Mouse (Mus musculus): ENCODE measurements around the gene Rhbdd1. TPM values are rescaled to one million over a fixed set of nuclear protein-coding genes. Genes with fewer than 3 reads are reported as not detected.
A peak's percentile ranks its signal among the peaks of the same experiment; 100 is the strongest.

Rhbdd1 gene
- polyA plus RNA-seq, 1 experiment: 0.15 TPM

DNA sequence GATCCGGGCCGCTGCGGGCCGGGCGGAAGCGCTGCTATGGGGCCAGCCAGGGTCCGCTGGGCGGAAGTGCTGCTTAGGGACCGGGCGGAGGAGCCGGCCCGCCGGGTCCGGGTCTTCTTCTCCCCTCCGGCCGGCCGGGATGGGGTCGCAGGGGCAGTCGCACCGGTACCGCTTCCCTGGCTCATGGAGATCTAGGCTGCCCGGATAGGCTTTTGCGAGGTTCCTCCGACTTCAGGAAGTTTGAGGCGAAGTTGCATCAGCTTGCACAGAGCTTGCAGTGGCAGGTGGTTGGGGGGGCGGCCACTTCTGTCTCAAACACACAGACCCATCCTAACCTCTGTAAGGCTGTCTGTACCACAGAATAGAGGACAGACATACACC, 484 bp downstream of the Rhbdd1 start:
- Histone ChIP-seq H3K4me1 (ENCODE audit: control insufficient read depth) (peaks cover 33% of the 10 kb centered on the region), H3K27me3 (ENCODE audit: control insufficient read depth) (peaks cover 21% of the 10 kb centered on the region), H3K9me3 (ENCODE audit: control insufficient read depth, low read length) (no peaks in the 10 kb centered on the region), H3K4me3 (replicated peaks) (peak overlapping the region; percentile 97), H3K36me3 (ENCODE audit: control insufficient read depth) (peaks cover 9% of the 10 kb centered on the region)
- TF ChIP-seq GATA1 (IDR thresholded peaks at IDR 0.05; ENCODE audit: low read length): no peak
- no peak for TF ChIP-seq TAL1 (IDR thresholded peaks at IDR 0.05; ENCODE audit: low read length)

- H3K27me3 ChIP-seq (ENCODE audit: control insufficient read depth): no peaks in the 10 kb centered on the region
- peaks cover 33% of the 10 kb centered on the region for H3K4me1 ChIP-seq (ENCODE audit: control insufficient read depth)
- no peaks in the 10 kb centered on the region for H3K9me3 ChIP-seq (ENCODE audit: control insufficient read depth, low read length)
- no peak overlapping the region for H3K4me3 ChIP-seq (replicated peaks)
- TF ChIP-seq GATA1 (IDR thresholded peaks at IDR 0.05; ENCODE audit: low read length) (no peak), TAL1 (IDR thresholded peaks at IDR 0.05; ENCODE audit: low read length) (no peak)
- peaks cover 9% of the 10 kb centered on the region for H3K36me3 ChIP-seq (ENCODE audit: control insufficient read depth)
These were observed 4.2 kb downstream of the Rhbdd1 start for GRCm38 (mm10) chr1:82320456-82320855.

GRCm38 (mm10) chr1:82320864-82321263, 4.6 kb downstream of the Rhbdd1 start:
- H3K4me1 ChIP-seq (ENCODE audit: control insufficient read depth): peaks cover 31% of the 10 kb centered on the region
- no peaks in the 10 kb centered on the region for H3K9me3 ChIP-seq (ENCODE audit: control insufficient read depth, low read length)
- no peaks in the 10 kb centered on the region for H3K27me3 ChIP-seq (ENCODE audit: control insufficient read depth)
- no peak overlapping the region for H3K4me3 ChIP-seq (replicated peaks)
- TF ChIP-seq TAL1 (IDR thresholded peaks at IDR 0.05; ENCODE audit: low read length) (no peak), GATA1 (IDR thresholded peaks at IDR 0.05; ENCODE audit: low read length) (no peak)
- peaks cover 9% of the 10 kb centered on the region for H3K36me3 ChIP-seq (ENCODE audit: control insufficient read depth)

DNA sequence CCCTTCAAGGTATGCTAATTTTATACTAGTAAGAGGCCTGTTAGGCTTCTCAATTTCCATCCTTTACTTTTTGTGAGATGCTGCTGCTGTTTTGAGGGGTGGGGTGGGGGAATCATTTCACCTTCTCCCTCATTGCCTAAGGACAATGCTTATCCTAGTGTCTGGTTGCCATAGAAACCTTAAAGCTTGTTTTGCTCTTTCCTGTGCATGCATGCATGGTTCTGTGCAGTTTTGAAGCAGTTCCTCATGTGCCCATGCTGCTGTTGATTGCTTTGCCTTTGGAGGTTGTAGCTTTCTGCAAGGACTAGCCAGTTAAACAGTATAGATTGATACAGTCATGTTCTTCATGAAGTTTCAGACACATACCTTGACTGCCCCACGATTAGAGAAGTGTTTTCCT, 5.2 kb downstream of the Rhbdd1 start:
- H3K27me3 ChIP-seq (ENCODE audit: control insufficient read depth): no peaks in the 10 kb centered on the region
- H3K36me3 ChIP-seq (ENCODE audit: control insufficient read depth): peaks cover 9% of the 10 kb centered on the region
- no peak for TF ChIP-seq TAL1 (IDR thresholded peaks at IDR 0.05; ENCODE audit: low read length)
- TF ChIP-seq GATA1 (IDR thresholded peaks at IDR 0.05; ENCODE audit: low read length): no peak
- no peaks in the 10 kb centered on the region for H3K9me3 ChIP-seq (ENCODE audit: control insufficient read depth, low read length)
- H3K4me1 ChIP-seq (ENCODE audit: control insufficient read depth): peaks cover 27% of the 10 kb centered on the region
- no peak overlapping the region for H3K4me3 ChIP-seq (replicated peaks)

- Histone ChIP-seq H3K9me3 (ENCODE audit: control insufficient read depth, low read length) (no peaks in the 10 kb centered on the region), H3K36me3 (ENCODE audit: control insufficient read depth) (peaks cover 9% of the 10 kb centered on the region), H3K4me3 (replicated peaks) (no peak overlapping the region), H3K4me1 (ENCODE audit: control insufficient read depth) (peaks cover 20% of the 10 kb centered on the region), H3K27me3 (ENCODE audit: control insufficient read depth) (no peaks in the 10 kb centered on the region)
- TF ChIP-seq GATA1 (IDR thresholded peaks at IDR 0.05; ENCODE audit: low read length) (no peak), TAL1 (IDR thresholded peaks at IDR 0.05; ENCODE audit: low read length) (no peak)
These were observed 8.0 kb downstream of the Rhbdd1 start for GRCm38 (mm10) chr1:82324131-82324785.

DNA sequence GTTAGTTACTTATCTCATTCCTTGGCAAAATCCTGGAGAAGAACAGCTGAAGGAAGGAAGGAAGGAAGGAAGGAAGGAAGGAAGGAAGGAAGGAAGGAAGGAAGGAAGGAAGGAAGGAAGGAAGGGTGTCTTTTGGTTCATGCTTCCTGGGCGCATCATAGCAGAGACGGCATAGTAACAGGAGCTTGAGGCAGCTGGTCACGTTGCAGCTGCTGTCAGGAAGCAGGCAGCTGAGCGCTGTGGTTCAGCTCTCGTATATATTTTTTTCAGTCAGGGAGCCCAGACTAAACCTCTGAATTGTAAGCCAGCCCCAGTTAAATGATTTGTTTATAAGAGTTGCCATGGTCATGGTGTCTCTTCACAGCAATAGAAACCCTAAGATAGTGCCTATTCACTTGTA, 9.9 kb downstream of the Rhbdd1 start:
- Histone ChIP-seq H3K36me3 (ENCODE audit: control insufficient read depth) (peaks cover 3% of the 10 kb centered on the region), H3K9me3 (ENCODE audit: control insufficient read depth, low read length) (no peaks in the 10 kb centered on the region), H3K4me3 (replicated peaks) (no peak overlapping the region), H3K4me1 (ENCODE audit: control insufficient read depth) (peaks cover 13% of the 10 kb centered on the region), H3K27me3 (ENCODE audit: control insufficient read depth) (no peaks in the 10 kb centered on the region)
- no peak for TF ChIP-seq GATA1 (IDR thresholded peaks at IDR 0.05; ENCODE audit: low read length)
- no peak for TF ChIP-seq TAL1 (IDR thresholded peaks at IDR 0.05; ENCODE audit: low read length)

DNA sequence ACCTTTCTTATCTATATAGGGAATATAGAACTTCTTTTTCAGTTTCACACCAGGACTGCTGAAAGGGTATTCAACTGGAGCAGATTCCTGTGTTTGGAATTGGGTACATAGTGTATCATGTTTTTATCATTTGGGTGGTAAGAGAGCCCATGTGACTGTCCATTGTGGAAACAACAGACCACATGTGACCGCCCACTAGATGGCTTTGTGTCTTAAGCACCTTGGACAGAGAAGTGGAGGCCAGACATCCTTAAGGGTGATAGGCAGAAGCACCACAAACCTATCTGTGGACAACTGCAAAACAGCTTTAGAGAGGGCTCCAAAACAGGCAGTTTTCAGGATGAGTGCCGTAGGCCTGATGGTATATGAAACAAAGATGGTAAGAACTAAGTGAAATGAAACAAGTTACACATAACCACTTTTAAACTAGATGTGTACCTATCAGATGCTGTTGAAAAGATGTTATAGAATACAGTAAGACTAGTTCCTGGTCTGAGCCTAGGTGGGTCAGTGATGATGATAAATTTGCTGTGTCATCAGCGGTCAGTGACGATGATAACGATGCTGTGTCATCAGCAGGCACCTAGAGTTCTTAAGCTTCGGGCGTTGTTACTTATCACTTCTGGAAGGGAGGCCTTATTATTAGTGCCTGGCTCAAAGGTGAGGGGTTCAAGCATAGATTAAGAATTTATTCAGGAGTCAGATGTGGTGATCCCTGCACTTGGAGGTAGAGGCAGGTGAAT, 12.0 kb downstream of the Rhbdd1 start:
- H3K36me3 ChIP-seq (ENCODE audit: control insufficient read depth): peaks cover 4% of the 10 kb centered on the region
- H3K9me3 ChIP-seq (ENCODE audit: control insufficient read depth, low read length): no peaks in the 10 kb centered on the region
- H3K27me3 ChIP-seq (ENCODE audit: control insufficient read depth): no peaks in the 10 kb centered on the region
- no peak overlapping the region for H3K4me3 ChIP-seq (replicated peaks)
- TF ChIP-seq TAL1 (IDR thresholded peaks at IDR 0.05; ENCODE audit: low read length): no peak
- no peak for TF ChIP-seq GATA1 (IDR thresholded peaks at IDR 0.05; ENCODE audit: low read length)
- H3K4me1 ChIP-seq (ENCODE audit: control insufficient read depth): peaks cover 11% of the 10 kb centered on the region

DNA sequence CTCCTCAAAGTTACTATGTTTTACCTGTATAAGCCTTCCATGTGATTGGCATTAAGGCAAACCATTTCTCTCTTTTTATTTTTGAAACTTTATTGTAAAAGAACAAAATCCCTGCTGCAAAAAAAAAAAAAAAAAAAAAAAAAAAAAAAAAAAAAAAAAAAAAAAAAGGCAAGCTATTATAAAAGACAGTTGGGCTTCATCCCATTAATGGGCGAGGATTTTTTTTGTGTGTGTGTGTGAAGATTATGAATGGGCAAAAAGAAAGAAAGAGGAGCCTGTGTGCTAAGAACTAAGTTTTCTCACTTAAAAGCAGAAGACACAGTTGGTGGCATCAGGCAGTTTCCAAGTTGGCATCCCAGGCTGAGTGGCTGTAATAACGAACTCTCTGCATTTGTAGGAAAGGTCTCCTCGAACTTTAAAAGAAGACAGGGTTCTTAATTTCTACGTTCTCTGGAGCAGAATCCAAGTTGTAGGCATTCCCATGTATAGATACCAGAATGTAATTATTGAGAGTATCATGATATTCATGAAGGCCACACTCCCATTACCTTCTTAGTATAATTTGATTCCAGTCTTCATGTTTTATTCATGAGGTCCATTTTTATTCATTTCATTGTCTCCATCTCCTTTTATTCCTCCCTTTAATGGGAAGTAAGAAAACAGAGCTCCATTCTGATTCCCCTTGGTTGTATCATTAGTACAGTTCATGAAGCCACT, 13.1 kb downstream of the Rhbdd1 start:
- Histone ChIP-seq H3K4me1 (ENCODE audit: control insufficient read depth) (peaks cover 11% of the 10 kb centered on the region), H3K27me3 (ENCODE audit: control insufficient read depth) (no peaks in the 10 kb centered on the region), H3K36me3 (ENCODE audit: control insufficient read depth) (peaks cover 7% of the 10 kb centered on the region), H3K9me3 (ENCODE audit: control insufficient read depth, low read length) (no peaks in the 10 kb centered on the region), H3K4me3 (replicated peaks) (no peak overlapping the region)
- TF ChIP-seq GATA1 (IDR thresholded peaks at IDR 0.05; ENCODE audit: low read length): no peak
- TF ChIP-seq TAL1 (IDR thresholded peaks at IDR 0.05; ENCODE audit: low read length): no peak

DNA sequence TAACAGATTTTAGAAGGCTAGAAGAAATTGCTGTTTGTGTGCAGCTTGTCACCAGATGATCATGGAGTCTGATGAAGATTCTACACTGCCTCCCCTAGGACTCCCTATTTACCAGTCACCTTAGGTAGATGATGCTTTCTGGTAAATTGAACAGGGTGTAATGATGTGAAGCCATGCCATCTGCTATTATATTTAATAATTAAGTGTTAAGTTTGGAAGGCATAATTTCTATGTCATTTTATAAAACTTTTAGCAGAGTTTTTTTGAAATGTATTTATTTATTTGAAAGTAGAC, 13.6 kb downstream of the Rhbdd1 start:
- peaks cover 11% of the 10 kb centered on the region for H3K4me1 ChIP-seq (ENCODE audit: control insufficient read depth)

More for the DNA sequence above, 13.6 kb downstream of the Rhbdd1 start:
- Histone ChIP-seq H3K9me3 (ENCODE audit: control insufficient read depth, low read length) (no peaks in the 10 kb centered on the region), H3K4me3 (replicated peaks) (no peak overlapping the region), H3K27me3 (ENCODE audit: control insufficient read depth) (no peaks in the 10 kb centered on the region), H3K36me3 (ENCODE audit: control insufficient read depth) (peaks cover 7% of the 10 kb centered on the region)
- TF ChIP-seq TAL1 (IDR thresholded peaks at IDR 0.05; ENCODE audit: low read length): no peak
- TF ChIP-seq GATA1 (IDR thresholded peaks at IDR 0.05; ENCODE audit: low read length): no peak
